ENCODE assay signal across 18 mouse cellular contexts in the genomic region with DNA sequence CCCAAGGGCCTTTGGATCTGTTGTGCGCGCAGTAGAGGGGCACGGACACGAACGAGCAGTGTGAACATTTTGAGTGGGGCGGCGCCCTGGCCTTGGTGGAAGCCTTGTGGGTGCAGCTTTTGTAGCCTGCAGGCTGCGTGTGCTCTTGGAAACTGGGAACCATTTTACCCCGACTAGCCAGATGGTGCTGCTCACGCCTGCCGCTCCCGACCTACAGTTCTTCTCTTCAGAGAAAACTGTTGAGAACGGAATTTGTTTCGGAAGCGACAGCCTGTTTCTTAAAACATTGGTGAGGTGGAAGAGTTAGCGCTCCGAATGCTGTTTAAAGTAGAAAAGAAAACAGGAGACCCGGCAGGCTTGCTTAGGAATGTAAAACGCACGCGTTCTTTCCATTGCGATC. TPM values are rescaled to one million over a fixed set of nuclear protein-coding genes. Genes with fewer than 3 reads are reported as not detected.
A peak's percentile ranks its signal among the peaks of the same experiment; 100 is the strongest.
DNase-seq lines count a peak whose midpoint lies in the region; ATAC-seq lines count a peak whose summit lies in the region.
"Had no signal": no experiment of that assay in that cellular context is flagged by ENCODE, and none has a peak within 500 bp of the region (broad histone marks: within the 10 kb centered on the region; RNA-seq: fewer than 3 reads in every experiment).

No protein-coding gene starts in this region.

- peak; percentile 47 for DNase-seq in forebrain, embryonic 14.5 days (ENCODE audit: low spot score)
- DNase-seq in forebrain, embryonic 11.5 days (ENCODE audit: low spot score), result no peak
- peak; percentile 46 to 65 for DNase-seq in layer of hippocampus, postnatal 14 days (ENCODE audit: low spot score in 2 of 2)
- DNase-seq in right cerebral cortex, postnatal 10 days (ENCODE audit: low spot score in 2 of 2), result peak; percentile 68 to 82
- DNase-seq in gastrocnemius, postnatal 10 days, result no peak
- no peak for DNase-seq in B cell, adult 2 months
- DNase-seq: adrenal gland, adult 2 months; kidney, adult 18-20 months; lung, postnatal 36 days had no signal

- 87% methylated on average over 22 of the region's 22 CpGs for WGBS in forebrain, embryonic 14.5 days
- WGBS in forebrain, embryonic 11.5 days, result 96% methylated on average over 22 of the region's 22 CpGs
- 82% methylated on average over 22 of the region's 22 CpGs for WGBS in forebrain, embryonic 16.5 days

- H3K9ac ChIP-seq in forebrain, embryonic 14.5 days (ENCODE audit: low read length), result no peak overlapping the region
- H3K9ac ChIP-seq in forebrain, embryonic 11.5 days (ENCODE audit: low read length), result no peak overlapping the region
- no peak overlapping the region for H3K9ac ChIP-seq in forebrain, embryonic 16.5 days (replicated peaks; ENCODE audit: low read depth, low read length)
- H3K9ac ChIP-seq: heart, embryonic 13.5 days; hindbrain, embryonic 12.5 days; liver, embryonic 14.5 days; midbrain, embryonic 12.5 days had no signal

- H3K4me2 ChIP-seq in forebrain, embryonic 14.5 days (ENCODE audit: low read length), result no peak overlapping the region
- H3K4me2 ChIP-seq in forebrain, embryonic 11.5 days (ENCODE audit: low read depth, low read length, severe bottlenecking), result no peak overlapping the region
- no peak overlapping the region for H3K4me2 ChIP-seq in forebrain, embryonic 16.5 days (ENCODE audit: low read length)
- H3K4me2 ChIP-seq: heart, embryonic 13.5 days; hindbrain, embryonic 12.5 days; midbrain, embryonic 12.5 days had no signal

- no peaks in the 10 kb centered on the region for H3K4me1 ChIP-seq in forebrain, embryonic 14.5 days (ENCODE audit: control insufficient read depth, insufficient read depth, low read length)
- no peaks in the 10 kb centered on the region for H3K4me1 ChIP-seq in forebrain, embryonic 11.5 days (replicated peaks; ENCODE audit: control insufficient read depth, insufficient read depth, low read length)
- peaks cover 4% of the 10 kb centered on the region; the same call in 1 of the 2 replicates for H3K4me1 ChIP-seq in forebrain, embryonic 16.5 days (replicated peaks; ENCODE audit: control insufficient read depth, insufficient read depth, low read length)
- H3K4me1 ChIP-seq: heart, embryonic 13.5 days; hindbrain, embryonic 12.5 days; midbrain, embryonic 12.5 days had no signal

- no peak overlapping the region for H3K4me3 ChIP-seq in forebrain, embryonic 14.5 days (ENCODE audit: low read depth, low read length)
- H3K4me3 ChIP-seq in forebrain, embryonic 11.5 days (ENCODE audit: low read depth, low read length), result no peak overlapping the region
- no peak overlapping the region for H3K4me3 ChIP-seq in forebrain, embryonic 16.5 days (replicated peaks; ENCODE audit: low read length)
- H3K4me3 ChIP-seq: heart, embryonic 13.5 days; hindbrain, embryonic 12.5 days; midbrain, embryonic 12.5 days had no signal

- no peaks in the 10 kb centered on the region for H3K27me3 ChIP-seq in forebrain, embryonic 14.5 days (replicated peaks; ENCODE audit: control insufficient read depth, insufficient read depth, low read length)
- H3K27me3 ChIP-seq in forebrain, embryonic 11.5 days (ENCODE audit: control insufficient read depth, insufficient read depth, low read length), result no peaks in the 10 kb centered on the region
- no peaks in the 10 kb centered on the region for H3K27me3 ChIP-seq in forebrain, embryonic 16.5 days (replicated peaks; ENCODE audit: control insufficient read depth, insufficient read depth, low read length)
- H3K27me3 ChIP-seq: heart, embryonic 13.5 days; hindbrain, embryonic 12.5 days; midbrain, embryonic 12.5 days had no signal

- ATAC-seq in forebrain, embryonic 14.5 days, result no peak
- ATAC-seq in forebrain, embryonic 11.5 days (replicated peaks; ENCODE audit: low FRiP score), result no peak
- no peak for ATAC-seq in forebrain, embryonic 16.5 days
- ATAC-seq in monocyte, adult 5-6 weeks (replicated peaks; ENCODE audit: insufficient number of reproducible peaks, low FRiP score, low TSS enrichment, poor library complexity, severe bottlenecking), result no peak

- H3K36me3 ChIP-seq in forebrain, embryonic 14.5 days (ENCODE audit: control insufficient read depth, insufficient read depth, low read length), result peaks cover 34% of the 10 kb centered on the region; the same call in 1 of the 2 replicates
- H3K36me3 ChIP-seq in forebrain, embryonic 11.5 days (ENCODE audit: control insufficient read depth, insufficient read depth, low read length), result no peaks in the 10 kb centered on the region; the same call in 1 of the 2 replicates
- no peaks in the 10 kb centered on the region for H3K36me3 ChIP-seq in forebrain, embryonic 16.5 days (ENCODE audit: control insufficient read depth, insufficient read depth)

- H3K9me3 ChIP-seq in forebrain, embryonic 14.5 days (replicated peaks; ENCODE audit: control insufficient read depth, low read length), result no peaks in the 10 kb centered on the region
- H3K9me3 ChIP-seq in forebrain, embryonic 11.5 days (ENCODE audit: control insufficient read depth, low read length), result no peaks in the 10 kb centered on the region
- no peaks in the 10 kb centered on the region for H3K9me3 ChIP-seq in forebrain, embryonic 16.5 days (ENCODE audit: control insufficient read depth, low read length)
- H3K9me3 ChIP-seq: heart, embryonic 13.5 days; hindbrain, embryonic 12.5 days; midbrain, embryonic 12.5 days had no signal

- no peak overlapping the region for H3K27ac ChIP-seq in forebrain, embryonic 14.5 days (ENCODE audit: low read depth, low read length)
- no peak overlapping the region for H3K27ac ChIP-seq in forebrain, embryonic 11.5 days (ENCODE audit: low read depth, low read length)
- H3K27ac ChIP-seq in forebrain, embryonic 16.5 days (ENCODE audit: low read length), result peak overlapping the region; percentile 41
- H3K27ac ChIP-seq: heart, embryonic 13.5 days; hindbrain, embryonic 12.5 days; liver, embryonic 14.5 days; midbrain, embryonic 12.5 days had no signal

RNA-seq across cellular contexts. Expression of gene Cflar, which starts 25.7 kb away (rescaled TPM):
- polyA plus RNA-seq in forebrain, embryonic 14.5 days (2014; fragmentation: Nextera tagmentation; extraction: Ambion mirVana), result 18.3 and 18.7 TPM in 2 replicates
- 21.3 and 24.1 TPM in 2 replicates for polyA plus RNA-seq in forebrain, embryonic 11.5 days (2014; fragmentation: Nextera tagmentation; extraction: Ambion mirVana)
- polyA plus RNA-seq in forebrain, embryonic 16.5 days (2015; fragmentation: Nextera tagmentation; extraction: Ambion mirVana), result 15.8 and 18.1 TPM in 2 replicates
- total RNA-seq in layer of hippocampus, postnatal 14 days (2021), result 10 to 100 TPM; 33.2 to 38.0 TPM
- total RNA-seq in monocyte, adult 5-6 weeks (2017), result 127 to 227 TPM (median 128 TPM) in 3 replicates
- total RNA-seq in gastrocnemius, postnatal 10 days (2021), result 10 to 100 TPM; 48.9 to 51.4 TPM

RNA-seq across cellular contexts. Expression of gene Als2cr12, which starts 41.2 kb away (rescaled TPM):
- polyA plus RNA-seq in forebrain, embryonic 14.5 days (2014; fragmentation: Nextera tagmentation; extraction: Ambion mirVana), result not detected in 2 replicates
- not detected in 2 replicates for polyA plus RNA-seq in forebrain, embryonic 11.5 days (2014; fragmentation: Nextera tagmentation; extraction: Ambion mirVana)
- not detected in 2 replicates for polyA plus RNA-seq in forebrain, embryonic 16.5 days (2015; fragmentation: Nextera tagmentation; extraction: Ambion mirVana)
- not detected for total RNA-seq in layer of hippocampus, postnatal 14 days (2021)
- total RNA-seq in monocyte, adult 5-6 weeks (2017), result not detected in 3 replicates
- not detected for total RNA-seq in gastrocnemius, postnatal 10 days (2021)
- total RNA-seq: gastrocnemius, adult 18-20 months; left cerebral cortex, adult 8-10 months; MEL had no signal
- polyA plus RNA-seq: adrenal gland, adult 2 months; heart, embryonic 13.5 days; hindbrain, embryonic 12.5 days; liver, embryonic 14.5 days; midbrain, embryonic 12.5 days had no signal

RNA-seq across cellular contexts. Expression of gene Casp8, which starts 58.2 kb away (rescaled TPM):
- polyA plus RNA-seq in forebrain, embryonic 14.5 days (2014; fragmentation: Nextera tagmentation; extraction: Ambion mirVana), result 3.8 and 4.7 TPM in 2 replicates
- 11.9 and 12.6 TPM in 2 replicates for polyA plus RNA-seq in forebrain, embryonic 11.5 days (2014; fragmentation: Nextera tagmentation; extraction: Ambion mirVana)
- 6.2 and 6.9 TPM in 2 replicates for polyA plus RNA-seq in forebrain, embryonic 16.5 days (2015; fragmentation: Nextera tagmentation; extraction: Ambion mirVana)
- total RNA-seq in layer of hippocampus, postnatal 14 days (2021), result 1 to 10 TPM; 3.3 to 3.8 TPM
- total RNA-seq in monocyte, adult 5-6 weeks (2017), result 112 to 160 TPM (median 128 TPM) in 3 replicates
- total RNA-seq in gastrocnemius, postnatal 10 days (2021), result 10 to 100 TPM in 1 of 2 experiments, 1 to 10 TPM in 1; 8.9 to 14.0 TPM

Comparison
In these comparisons a context has a peak if more than half of its experiments do, and no peak if none do; other contexts are left out.
1. DNase-seq: peak in forebrain, embryonic 14.5 days (single experiment), layer of hippocampus, postnatal 14 days (2 of 2) and right cerebral cortex, postnatal 10 days (2 of 2); none in forebrain, embryonic 11.5 days (single experiment), gastrocnemius, postnatal 10 days (single experiment) and B cell, adult 2 months (0 of 2).